Mouse (Mus musculus) ZHBTc4 (cell line): ENCODE data around the gene Tmem189.
"Not testable (repeated sequence)": the region's sequence is repeated elsewhere in the genome, so short reads cannot be mapped to it uniquely, and the experiment has no call there.

Source experiments
- DNase-seq: peaks from one replicate; pipeline ENCODE4 v3.0.0-alpha.2; 2011; ENCODE audit warnings: low read depth, low spot score

Gene Tmem189

GRCm38 (mm10) chr2:167652694-167653093 is 36.9 kb downstream of the Tmem189 start:
- DNase-seq = no peak

- no peak for DNase-seq
These were observed 38.0 kb downstream of the Tmem189 start for GRCm38 (mm10) chr2:167651622-167652021.

- DNase-seq = no peak
These were observed 40.2 kb downstream of the Tmem189 start for GRCm38 (mm10) chr2:167649290-167650032.

- DNase-seq = peak; percentile 64
These were observed 43.2 kb downstream of the Tmem189 start for GRCm38 (mm10) chr2:167646411-167646810.

GRCm38 (mm10) chr2:167643356-167644052 is 46.1 kb downstream of the Tmem189 start:
- not testable (repeated sequence) for DNase-seq

- DNase-seq = no peak
These were observed 47.5 kb downstream of the Tmem189 start for GRCm38 (mm10) chr2:167642164-167642563.

- DNase-seq = no peak
These were observed 48.3 kb downstream of the Tmem189 start for GRCm38 (mm10) chr2:167641337-167641736.

GRCm38 (mm10) chr2:167640279-167640678 is 49.3 kb downstream of the Tmem189 start:
- DNase-seq = peak; percentile 77

GRCm38 (mm10) chr2:167634865-167635512 is 54.6 kb downstream of the Tmem189 start:
- DNase-seq = no peak

GRCm38 (mm10) chr2:167634338-167634770 is 55.3 kb downstream of the Tmem189 start:
- peak; percentile 99 for DNase-seq

GRCm38 (mm10) chr2:167633537-167633872 is 56.1 kb downstream of the Tmem189 start:
- DNase-seq = no peak

GRCm38 (mm10) chr2:167632731-167633536 is 56.7 kb downstream of the Tmem189 start:
- no peak for DNase-seq

- peak; percentile 99 for DNase-seq
These were observed 57.8 kb downstream of the Tmem189 start, which contains the start of gene Ube2v1 for GRCm38 (mm10) chr2:167631591-167632448. Gene Ube2v1 (minus strand): TSS chr2:167632095.

- DNase-seq = peak; percentile 42
These were observed 58.4 kb downstream of the Tmem189 start for GRCm38 (mm10) chr2:167631181-167631590.

GRCm38 (mm10) chr2:167630421-167630820 is 59.2 kb downstream of the Tmem189 start:
- DNase-seq = no peak

GRCm38 (mm10) chr2:167629665-167630209 is 59.9 kb downstream of the Tmem189 start:
- no peak for DNase-seq

- DNase-seq = no peak
These were observed 60.8 kb downstream of the Tmem189 start for GRCm38 (mm10) chr2:167628872-167629271.

- no peak for DNase-seq
These were observed 62.6 kb downstream of the Tmem189 start for GRCm38 (mm10) chr2:167627019-167627418.

- peak; percentile 39 for DNase-seq
These were observed 64.0 kb downstream of the Tmem189 start for GRCm38 (mm10) chr2:167625670-167626069.

GRCm38 (mm10) chr2:167624368-167625075 is 65.1 kb downstream of the Tmem189 start:
- no peak for DNase-seq
